Mouse (Mus musculus): ENCODE data around the gene Adck1.
"Not testable (repeated sequence)": the region's sequence is repeated elsewhere in the genome, so short reads cannot be mapped to it uniquely, and the experiment has no call there.

Gene Adck1

DNA sequence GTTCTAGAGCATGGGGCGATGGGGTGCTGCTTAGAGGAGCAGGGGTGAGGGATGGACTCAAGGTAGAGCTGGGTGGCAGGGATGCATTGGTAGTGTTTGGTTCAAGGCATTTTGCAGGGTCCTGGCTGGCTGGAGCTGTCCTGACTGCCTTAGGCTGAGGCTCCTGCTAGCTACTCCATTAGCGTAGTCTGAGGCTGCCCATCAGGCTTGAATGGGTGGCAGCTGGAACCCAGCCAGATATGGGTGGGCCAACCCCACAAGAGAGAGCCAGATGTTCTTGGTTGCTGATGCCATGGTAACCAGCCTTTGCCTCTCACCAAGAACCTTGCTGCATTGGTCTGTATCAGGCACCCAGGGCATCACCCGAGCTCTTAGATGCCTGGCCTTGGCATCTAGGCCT is 66.6 kb downstream of the Adck1 start:
- no peak for DNase-seq (ENCODE audit: low spot score)

DNA sequence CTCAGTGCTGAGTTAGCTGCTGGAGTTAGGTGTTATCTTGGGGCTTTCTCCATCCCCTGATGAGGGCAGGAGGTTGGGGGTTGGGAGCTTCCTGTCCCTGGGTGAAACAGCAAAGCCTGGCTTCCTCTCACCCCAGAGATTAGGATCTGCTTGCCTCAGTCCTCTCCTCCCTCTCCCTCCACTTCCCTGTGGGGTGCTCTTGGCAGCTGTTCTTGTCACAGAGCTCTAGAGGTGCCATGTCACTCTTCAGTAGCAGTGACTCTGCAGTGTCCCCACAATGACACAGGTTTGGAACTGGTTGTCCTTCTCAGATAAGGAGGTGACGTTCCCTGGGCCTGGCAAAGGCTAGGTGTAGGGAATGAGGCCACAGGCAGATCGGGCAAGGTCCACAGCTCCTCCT is 68.4 kb downstream of the Adck1 start:
- peak; percentile 2 for DNase-seq (ENCODE audit: low spot score)

DNA sequence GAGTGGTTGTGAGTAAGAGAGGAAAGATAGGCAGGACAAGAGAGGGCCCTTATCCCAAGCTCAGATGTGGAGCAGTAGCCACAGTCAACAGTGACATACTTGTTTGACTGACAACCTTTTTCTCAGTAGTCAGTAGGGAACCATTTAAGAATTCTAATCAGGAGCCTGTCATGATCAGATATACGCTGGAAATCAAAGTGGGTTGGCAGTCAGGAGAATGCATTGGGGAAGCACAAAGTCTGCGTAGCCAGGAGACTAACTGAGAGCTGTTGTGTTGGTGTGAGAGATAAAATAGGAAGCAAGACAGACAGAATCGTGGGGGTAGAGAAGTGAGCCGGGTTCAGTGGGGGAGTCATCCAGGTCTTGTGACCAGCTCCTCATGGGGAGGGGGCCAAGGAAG is 71.9 kb downstream of the Adck1 start:
- no peak for DNase-seq (ENCODE audit: low spot score)

DNA sequence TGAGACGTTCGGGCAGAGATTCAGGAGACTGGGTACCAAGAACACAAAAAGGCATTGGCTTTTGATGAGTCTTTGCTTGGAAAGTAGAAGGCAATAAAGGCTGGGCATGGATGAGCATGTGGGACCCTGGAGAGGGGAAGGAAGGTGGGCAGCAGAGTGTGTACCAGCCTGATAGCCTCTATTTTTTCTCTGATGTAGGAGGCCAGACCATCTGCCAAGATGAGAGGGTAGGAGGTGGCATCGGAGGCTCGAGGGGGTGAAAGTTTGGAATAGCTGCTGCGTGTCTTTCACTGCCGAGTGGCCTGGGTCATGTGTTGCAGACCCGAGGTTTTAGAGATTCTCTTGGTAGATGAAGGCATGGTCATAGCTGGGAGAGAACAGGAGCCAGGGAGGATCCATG is 72.8 kb downstream of the Adck1 start:
- DNase-seq (ENCODE audit: low spot score), result no peak

DNA sequence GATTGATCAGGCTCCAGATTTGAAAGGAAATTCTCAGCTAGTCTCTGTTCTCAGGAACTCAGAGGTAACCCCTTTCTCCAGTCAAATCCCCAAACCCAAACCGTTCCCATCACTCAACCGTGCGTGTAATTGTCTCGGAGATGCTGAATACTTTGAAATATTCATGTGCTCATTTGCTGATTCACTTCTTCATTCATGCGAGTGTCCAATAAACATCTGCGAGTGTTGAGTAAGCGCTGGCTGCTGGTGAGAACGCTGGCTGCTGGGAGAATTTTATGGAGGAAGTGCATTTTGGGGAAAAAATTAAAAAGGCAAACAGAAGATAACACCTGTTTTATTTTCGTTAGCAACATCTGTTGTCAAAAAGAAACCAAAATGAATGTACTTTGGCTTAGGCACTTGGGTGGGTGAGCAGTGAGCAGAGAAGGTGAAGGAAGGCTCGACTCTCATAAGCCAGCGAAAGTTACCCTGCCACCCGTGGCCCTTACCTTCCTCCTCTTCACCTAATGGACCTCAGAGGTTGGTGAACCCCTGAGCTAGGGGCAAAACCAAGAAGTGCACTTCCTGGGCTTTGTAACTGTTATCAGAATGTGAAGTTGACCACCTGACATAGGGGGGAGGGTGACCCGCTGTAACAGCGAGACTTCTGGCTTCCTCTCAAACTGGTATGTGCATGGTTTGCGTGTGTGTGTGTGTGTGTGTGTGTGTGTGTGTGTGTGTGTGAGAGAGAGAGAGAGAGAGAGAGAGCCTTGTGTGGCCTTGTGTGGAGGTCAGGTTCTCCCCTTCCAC is 76.8 kb downstream of the Adck1 start:
- no peak for DNase-seq (ENCODE audit: low spot score)

DNA sequence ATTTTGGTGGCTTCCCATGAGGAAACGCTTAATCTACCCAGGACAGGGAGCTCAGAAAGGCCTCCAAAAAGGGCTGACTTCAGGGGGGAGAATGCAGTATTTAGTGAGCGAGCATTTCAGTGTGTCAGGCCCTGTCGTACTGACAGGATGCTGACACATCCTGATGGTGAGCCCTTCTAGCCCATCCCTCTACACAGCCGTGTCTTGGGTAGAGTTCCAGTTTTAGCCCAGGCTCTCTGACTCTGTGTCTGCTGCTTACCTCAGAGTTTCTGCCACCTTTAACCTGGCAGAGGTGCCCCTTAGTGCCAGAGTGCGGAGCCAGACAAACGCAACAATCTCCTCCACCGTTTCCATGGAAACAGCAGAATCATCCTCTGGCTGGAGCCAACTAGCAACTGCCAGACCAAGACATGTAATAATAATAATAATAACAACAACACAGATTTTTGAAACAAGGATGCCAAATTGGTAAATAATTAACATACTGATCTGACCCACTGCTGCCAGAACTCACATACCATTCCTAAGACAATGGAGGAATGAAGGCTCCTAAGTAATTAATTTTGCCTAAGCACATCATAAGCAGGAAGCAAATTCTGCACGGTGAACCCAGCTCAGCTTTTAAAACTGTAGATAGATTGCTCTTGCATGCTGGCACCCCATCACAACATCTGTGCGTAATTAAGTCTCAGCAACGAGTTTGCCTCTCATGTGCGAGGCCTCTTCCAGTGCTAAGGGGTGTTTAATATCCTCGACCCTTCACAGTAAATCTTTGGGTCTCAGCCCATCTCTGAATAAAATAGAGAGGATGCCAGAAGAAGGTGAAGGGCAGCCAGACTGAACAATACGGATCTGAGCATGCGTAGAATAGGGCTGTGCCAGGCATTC is 81.8 kb downstream of the Adck1 start:
- no peak for DNase-seq (ENCODE audit: low spot score)

DNA sequence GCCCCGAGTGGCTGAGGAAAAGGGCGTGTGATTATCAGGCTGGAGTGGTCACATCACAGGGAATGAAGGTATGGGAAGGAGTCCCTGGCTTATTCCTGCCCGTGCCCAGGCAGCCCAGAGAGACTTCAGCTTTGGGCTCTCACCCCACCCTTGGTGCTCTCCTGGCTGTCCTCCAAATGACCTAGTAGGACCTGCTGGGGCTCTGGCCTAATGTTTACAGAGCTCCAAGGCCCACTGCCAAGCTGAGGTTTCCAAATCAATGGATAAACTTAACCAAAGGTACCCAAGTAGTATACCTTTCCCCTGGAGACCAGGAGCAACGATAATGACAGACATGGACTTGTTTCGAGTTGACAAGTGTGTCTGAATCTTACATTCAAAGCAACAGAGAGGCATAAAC is 83.7 kb downstream of the Adck1 start:
- DNase-seq (ENCODE audit: low spot score), result no peak

DNA sequence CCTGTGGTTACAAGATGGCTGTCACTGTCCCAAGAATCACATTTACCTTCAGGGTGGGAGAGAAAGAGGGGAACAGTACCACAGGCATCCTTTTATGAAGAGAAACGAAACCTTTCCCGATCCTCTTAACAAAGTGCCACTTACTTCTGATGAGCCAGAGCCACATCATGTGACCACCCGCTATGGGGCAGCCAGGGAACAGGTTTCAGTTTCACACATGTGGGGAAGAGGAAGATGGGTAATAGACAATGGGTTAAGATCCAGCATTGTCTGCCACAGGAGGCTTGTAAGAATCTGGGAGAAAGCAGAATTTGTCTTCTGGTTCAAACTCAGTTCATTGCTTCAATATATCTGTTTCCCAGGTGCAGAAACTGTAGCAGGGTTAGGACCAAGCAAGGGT is 85.1 kb downstream of the Adck1 start:
- DNase-seq (ENCODE audit: low spot score), result no peak

DNA sequence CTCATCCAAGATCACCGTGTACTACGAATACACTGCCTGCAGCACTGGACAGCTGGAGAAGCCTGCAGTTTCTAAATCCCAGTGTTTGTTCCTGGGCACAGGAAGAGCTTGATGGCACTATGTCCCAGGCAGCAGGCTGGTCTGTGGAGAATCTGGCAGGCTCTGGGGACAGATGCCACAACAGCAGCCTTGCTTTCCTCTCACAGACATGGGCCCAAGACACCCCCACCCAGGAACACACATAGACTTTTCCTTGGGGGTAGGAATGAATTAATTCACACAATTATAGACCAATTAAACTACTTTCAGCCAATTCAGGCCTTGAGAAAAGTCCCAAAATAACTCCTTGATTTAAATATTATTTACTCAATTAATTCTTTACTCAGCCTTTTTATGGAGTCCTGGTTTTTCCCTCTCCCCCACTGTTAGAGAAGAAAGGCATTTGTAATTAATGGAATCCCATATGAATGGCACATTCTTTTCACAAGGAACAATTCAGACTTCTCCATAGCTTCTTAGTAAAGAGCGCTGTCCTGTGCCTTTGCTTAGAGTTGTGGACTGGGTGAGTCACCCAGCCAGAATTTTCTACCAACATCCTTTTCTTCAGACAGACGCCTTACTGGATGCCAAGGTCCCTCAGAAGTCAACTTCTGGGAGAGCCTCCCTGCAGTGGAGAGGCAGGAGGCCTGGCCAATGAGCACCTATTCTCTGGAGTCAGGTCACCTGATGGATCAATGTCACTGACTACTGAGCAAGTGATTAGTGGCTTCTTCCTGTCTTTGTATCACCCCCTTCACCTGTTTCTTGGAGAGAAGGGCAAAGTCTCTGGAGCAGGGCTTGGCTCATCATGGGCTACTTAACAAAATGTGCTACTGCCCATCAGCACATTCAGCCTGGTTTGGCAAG is 90.6 kb downstream of the Adck1 start:
- no peak for DNase-seq (ENCODE audit: low spot score)

DNA sequence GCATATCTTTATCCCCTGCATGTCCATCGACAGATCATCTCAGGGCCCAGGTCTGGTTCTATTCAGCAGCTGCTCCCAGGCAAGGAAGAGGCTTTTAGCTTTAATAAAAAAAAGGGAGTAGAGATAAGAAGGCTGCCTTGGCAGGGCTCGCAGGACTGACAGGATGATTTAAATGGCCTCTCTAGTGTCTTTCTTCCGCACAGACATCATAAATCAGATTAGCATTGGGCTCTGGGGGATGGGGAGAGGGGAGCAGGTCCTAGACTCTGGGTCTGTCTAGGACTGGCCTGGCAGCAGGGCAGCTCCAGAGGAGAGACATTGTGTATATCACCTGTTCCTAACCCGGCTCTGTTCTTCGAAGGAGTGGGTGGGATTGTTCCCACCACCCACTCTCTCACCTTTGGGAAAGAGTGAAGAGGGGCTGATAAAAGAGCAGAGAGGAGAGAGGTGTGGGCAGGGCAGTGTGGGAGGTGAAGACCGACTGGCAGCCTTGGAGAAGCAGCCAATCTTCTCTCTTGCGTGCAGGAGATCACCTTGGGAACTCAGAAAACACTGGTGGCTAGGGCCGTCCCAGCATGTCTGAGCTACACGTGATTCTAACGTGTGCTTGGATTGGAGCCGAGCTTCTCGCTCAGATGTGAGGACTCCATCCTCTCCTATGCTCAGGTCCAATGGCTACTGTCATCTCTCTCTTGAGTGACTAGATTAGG is 94.5 kb downstream of the Adck1 start:
- DNase-seq (ENCODE audit: low spot score), result no peak

DNA sequence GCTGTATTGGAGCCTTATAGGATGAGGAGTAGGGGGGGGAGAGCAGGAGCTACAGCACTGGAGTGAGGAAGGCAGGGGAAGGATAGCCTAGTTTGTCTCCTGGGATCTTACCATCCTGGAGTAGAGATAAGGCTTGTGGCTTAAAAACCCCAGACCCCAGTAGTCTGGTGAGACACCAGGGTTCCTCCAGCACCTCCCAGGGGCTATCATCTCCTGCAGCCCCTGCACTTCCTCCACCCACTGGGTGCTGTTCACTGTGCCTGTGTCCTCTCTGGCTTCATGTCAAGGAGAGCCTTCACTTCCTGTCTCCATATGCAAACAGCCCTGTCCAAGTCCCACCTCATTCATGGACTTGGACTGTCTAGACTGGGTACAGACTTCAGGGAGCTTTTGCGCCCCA is 96.7 kb downstream of the Adck1 start:
- no peak for DNase-seq (ENCODE audit: low spot score)

DNA sequence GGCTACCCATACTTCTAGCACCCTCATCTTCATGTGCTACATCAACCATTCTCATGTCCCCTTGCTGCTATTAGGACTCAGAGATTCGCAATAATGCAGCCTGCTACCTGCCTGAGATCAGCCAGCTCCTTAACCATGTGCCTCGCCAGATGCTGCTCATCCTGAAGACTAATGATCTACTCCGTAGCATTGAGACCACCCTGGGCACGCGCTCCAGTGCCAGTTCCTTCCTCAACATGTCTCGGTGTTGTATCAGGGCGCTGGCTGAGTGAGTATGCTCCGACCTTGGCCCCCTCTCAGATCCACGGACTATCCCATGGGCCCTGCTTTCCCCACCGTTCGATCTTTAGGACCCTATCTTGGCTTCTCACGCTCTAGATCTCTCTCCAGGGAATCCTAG is 98.6 kb downstream of the Adck1 start:
- no peak for DNase-seq (ENCODE audit: low spot score)

DNA sequence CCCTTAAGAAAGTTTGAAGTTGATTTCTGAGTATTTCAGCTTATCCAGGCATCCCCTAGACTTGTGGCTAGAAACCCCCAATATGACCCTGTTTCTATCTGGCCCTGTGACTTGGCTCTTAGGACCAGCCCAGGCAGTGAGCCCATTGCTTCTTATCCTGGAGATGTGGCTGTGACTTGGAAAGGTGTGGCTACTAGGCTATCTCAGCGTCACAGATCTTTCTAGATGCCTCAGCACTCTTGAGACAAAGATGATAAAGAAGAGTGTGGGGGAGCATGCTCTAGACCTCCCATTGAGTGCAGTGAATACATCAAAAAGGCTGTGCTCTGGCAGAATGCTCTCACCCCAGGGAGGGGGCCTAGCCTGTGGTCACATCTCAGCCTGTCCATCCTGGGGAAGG is 99.1 kb downstream of the Adck1 start:
- DNase-seq (ENCODE audit: low spot score), result peak; percentile 10

DNA sequence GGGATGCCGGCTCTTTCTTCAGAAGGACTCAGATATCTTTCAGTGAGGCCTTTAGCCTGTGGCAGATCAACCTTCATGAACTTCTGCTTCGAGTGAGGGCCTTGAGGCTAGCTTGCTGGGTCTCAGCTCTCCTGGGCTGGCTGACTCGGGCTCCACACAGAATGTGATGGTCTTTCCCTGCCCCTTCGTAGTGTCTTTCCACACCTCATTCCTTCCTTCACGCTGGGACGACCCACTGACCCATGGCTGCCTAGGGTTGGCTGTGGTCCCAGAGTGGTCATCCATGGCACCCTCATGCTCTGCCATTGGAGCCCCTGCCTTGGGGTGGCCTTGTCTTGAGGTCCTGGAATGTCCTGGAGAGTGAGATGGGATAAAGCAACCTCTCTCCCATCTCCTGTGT is 100.7 kb downstream of the Adck1 start:
- no peak for DNase-seq (ENCODE audit: low spot score)

DNA sequence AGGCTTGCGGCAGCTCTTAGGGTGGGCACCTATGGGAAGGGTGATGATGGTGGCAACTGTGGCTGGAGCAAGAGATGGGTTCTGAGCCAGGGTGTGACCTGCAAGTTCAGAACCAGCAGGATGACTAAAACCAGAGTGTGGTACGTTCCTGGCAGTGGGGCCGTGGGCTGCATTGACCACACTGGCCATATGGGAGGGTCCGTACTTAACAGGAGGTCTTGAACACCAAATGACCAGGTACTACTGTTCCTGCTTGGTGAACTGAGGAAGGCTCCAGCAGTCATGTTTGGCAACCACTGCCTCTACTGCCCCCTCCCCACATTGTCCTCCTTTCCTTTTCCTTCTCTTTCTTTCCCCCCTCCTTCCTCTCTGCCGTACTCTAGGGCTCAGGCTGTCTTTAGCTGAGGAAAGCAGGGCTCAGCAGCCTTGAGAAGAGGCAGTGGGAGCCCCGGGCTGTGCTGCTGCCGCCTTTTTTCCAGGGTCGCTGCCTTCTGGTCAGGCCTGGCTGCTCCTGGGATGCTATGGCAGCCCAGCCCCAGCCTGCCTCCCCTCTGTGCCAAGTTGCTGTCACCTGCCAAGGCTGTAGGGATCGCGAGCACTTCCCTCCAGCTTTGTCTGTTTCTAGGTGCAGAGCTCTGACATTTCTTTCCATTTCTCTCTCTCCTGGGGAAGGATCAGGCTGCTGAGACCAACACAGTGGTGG is 103.4 kb downstream of the Adck1 start:
- DNase-seq (ENCODE audit: low spot score), result no peak

DNA sequence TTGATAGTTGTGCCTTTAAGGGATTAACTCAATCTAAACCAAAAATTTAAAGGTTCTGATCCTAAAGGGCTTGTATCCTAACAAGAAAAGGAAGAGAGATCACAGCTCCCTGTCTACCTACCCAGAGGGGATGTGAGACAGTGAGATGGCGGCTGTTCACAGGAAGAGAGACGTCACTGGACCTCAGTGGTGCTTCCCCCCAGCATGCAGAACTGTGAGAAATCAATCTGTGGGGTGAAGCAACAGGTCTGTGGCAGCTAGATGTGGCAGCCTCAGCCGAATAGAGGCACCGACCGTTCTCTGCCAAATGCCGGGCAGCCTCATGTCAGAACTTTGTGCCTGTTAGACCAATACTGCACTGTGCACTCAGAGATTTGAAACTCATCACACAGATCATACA is 106.4 kb downstream of the Adck1 start:
- no peak for DNase-seq (ENCODE audit: low spot score)

DNA sequence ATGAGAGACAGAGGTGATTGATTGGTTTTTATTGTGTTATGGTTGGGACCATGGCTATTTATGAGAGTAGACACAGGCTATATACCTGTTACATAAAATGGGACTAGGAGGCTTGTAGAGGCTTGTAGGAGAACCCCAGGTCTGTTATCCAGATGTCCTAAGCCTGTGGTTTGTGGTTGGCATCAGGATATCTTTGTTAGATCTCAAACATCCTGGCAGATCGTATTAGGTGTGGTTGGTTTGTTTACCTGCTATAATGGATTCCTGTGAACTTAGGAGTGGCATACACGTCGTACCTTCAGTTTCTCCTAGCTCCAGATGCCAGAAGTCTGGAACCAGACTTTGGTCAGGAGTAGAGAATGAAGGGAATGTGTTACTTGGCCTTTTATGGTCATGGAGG is 106.9 kb downstream of the Adck1 start:
- no peak for DNase-seq (ENCODE audit: low spot score)

DNA sequence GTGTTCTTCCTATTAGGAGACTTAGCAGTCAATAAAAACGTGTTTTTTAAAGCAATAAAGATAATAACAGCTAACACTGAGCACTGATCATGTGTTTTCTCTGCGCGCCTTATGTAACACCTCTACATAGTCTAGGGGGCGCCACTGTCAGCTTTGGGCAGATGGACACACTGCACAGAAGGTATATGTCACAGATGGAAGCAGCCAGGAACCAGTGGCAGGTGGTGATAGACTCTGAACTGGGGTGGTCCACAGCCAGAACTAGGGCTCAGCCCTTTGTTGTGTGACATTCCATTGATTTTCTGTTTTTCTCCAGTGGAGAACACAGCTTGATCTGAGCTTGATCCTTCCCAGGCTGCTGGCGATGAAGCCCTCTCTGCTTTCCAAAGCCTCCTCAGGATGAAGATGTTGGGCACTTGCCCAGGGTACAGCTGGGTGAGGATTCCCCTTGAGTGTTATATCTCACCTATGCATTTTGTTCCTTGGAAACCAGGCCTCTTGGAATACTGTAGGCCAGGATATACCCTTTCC is 107.6 kb downstream of the Adck1 start:
- no peak for DNase-seq (ENCODE audit: low spot score)

DNA sequence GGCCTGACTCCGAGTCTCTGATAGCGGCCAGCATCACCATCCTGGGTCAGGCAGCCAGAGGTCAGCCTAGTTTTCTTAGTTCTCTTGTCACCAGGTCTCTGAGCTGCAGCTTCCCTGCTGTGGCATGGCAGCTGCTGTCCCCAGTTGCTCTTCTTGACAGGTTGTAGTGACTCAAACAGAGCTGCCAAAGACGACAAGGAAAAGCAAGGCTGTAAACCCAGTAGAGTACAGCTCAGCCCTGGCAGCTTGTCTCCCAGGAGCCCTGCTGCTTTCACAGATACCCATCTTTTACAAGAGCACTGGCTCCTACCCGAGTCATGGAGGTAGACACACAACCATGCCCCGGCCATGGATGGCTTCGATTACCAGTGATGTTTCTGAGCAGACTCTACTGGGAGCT is 108.3 kb downstream of the Adck1 start:
- DNase-seq (ENCODE audit: low spot score), result no peak

DNA sequence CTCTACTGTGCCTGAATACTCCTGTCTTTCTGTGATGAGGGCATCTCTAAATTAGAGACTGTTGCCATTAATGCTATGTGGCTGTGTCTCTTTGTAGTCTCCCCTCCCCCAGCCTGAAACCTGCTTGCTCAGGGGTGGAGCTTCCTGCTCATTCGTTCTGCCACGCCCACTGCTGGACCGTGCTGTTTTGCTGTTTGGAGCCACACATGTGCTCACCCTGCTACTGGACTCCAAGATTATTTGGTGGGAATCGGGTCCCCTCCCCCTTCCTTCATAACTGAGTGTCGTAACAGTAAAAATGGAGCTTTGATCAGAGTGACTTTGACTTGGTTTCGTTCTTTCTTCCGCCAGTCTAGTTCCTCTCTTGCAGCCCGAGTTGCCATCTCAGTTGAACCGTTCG is 111.5 kb downstream of the Adck1 start:
- DNase-seq (ENCODE audit: low spot score), result not testable (repeated sequence)

DNA sequence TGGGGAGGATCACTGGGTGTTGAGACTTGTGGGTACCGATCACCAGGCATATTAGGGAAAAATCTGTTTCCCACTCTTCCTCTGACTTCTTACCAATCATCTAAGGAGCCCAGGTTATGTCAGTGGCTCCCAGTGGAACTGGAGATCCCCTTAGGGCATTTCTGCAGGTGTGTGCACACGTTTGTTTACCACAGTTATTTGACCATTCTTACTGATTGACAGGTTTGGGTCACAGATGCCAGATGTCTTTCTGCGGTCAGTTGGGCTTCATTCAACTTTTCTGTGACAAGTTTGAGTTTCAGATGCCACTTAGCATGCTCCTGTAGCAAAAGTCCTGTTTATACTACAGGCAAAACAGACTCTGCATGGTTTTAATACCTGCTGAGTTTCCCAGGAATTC is 112.5 kb downstream of the Adck1 start:
- DNase-seq (ENCODE audit: low spot score), result no peak
